Mouse (Mus musculus) cortical plate, adult 2 months (tissue): ENCODE measurements around the gene Entpd1.

Source experiments
- CTCF ChIP-seq: fragments of 200-500 bp; IDR thresholded peaks from 2 replicates; pipeline ENCODE4 v1.5.1; 2011; ENCODE audit warnings: mild to moderate bottlenecking, control low read depth, low read length; ENCODE audit not compliant: insufficient read depth; ENCODE audit errors: extremely low read depth
- POLR2A ChIP-seq: fragments of 200-500 bp; IDR thresholded peaks from 2 replicates; pipeline ENCODE4 v1.6.1; 2011; ENCODE audit warnings: mild to moderate bottlenecking, low read length, control low read depth; ENCODE audit not compliant: insufficient read depth; ENCODE audit errors: extremely low read depth

DNA sequence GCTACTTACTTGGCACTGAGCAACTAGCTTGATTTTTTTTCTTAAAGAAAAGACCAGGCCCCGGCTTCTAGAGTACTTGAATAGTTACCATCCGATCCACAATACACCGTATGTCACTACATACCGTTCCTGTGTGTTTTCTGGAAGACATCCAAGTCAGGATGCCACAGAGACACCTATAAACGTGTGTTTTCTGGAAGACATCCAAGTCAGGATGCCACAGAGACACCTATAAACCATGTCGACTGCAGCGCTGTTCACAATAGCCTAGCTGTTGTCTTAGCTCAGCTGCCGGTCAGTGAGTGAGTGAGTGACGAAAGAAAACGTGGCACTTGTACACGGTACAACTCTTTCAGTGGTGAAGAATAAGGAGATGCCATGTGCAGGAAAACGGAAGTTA, 13.8 kb downstream of the Entpd1 start:
- TF ChIP-seq CTCF, result no peak
- TF ChIP-seq POLR2A, result no peak
